Comparison of ENCODE assay signal across 8 mouse cellular contexts in the genomic region with DNA sequence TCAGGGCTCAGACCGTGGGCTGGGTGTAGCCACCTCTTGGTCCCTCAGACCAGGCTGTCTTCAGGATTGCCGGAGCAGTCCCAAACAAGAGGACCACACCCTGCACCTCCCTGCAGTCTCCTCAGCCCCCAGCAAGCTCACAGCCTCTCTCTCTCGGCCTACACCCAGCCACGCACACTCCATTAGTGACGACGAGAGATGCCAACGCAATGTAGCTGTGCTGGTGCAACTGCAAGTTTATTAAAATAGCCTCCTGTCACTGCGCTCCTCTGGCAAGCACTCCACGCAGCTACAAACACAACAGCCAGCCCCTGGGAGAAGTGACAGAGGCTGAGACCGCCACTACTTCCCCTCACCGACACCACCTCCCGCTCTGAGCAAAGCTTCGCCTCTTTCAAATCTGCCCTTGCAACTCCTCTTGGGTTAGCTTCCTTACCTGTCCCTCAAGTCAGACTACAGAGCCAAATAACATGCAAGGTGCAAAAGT. TPM values are rescaled to one million over a fixed set of nuclear protein-coding genes. Genes with fewer than 3 reads are reported as not detected.
DNase-seq lines count a peak whose midpoint lies in the region; ATAC-seq and TF ChIP-seq lines count a peak whose summit lies in the region.

No protein-coding gene starts in this region.

- H3K36me3 ChIP-seq in kidney, embryonic 14.5 days (ENCODE audit: control insufficient read depth, insufficient read depth, low read length): no peaks in the 10 kb centered on the region
- H3K36me3 ChIP-seq in G1E (replicated peaks): peaks cover 18% of the 10 kb centered on the region
- peaks cover 8% of the 10 kb centered on the region; the same call in 1 of the 2 replicates for H3K36me3 ChIP-seq in forebrain, embryonic 13.5 days (ENCODE audit: poor library complexity, severe bottlenecking)
- H3K36me3 ChIP-seq in hindbrain, postnatal 0 days (ENCODE audit: insufficient read depth, low read length): no peaks in the 10 kb centered on the region
- H3K36me3 ChIP-seq in neural tube, embryonic 13.5 days: no peaks in the 10 kb centered on the region

- H3K9me3 ChIP-seq in kidney, embryonic 14.5 days (ENCODE audit: control insufficient read depth, low read length): no peaks in the 10 kb centered on the region
- H3K9me3 ChIP-seq in G1E (replicated peaks): no peaks in the 10 kb centered on the region
- no peaks in the 10 kb centered on the region for H3K9me3 ChIP-seq in forebrain, embryonic 13.5 days (replicated peaks)
- no peaks in the 10 kb centered on the region for H3K9me3 ChIP-seq in hindbrain, postnatal 0 days (ENCODE audit: low read length)
- H3K9me3 ChIP-seq in neural tube, embryonic 13.5 days: no peaks in the 10 kb centered on the region

- H3K4me2 ChIP-seq in kidney, embryonic 14.5 days (replicated peaks; ENCODE audit: low read depth, low read length): no peak overlapping the region
- H3K4me2 ChIP-seq in forebrain, embryonic 13.5 days: peak overlapping the region; percentile 64
- H3K4me2 ChIP-seq in hindbrain, postnatal 0 days (ENCODE audit: low read depth, low read length): peak overlapping the region; percentile 50
- H3K4me2 ChIP-seq in neural tube, embryonic 13.5 days: peak overlapping the region; percentile 55

- WGBS in kidney, embryonic 14.5 days: 6% methylated on average over 13 of the region's 13 CpGs
- WGBS in forebrain, embryonic 13.5 days: 6% methylated on average over 13 of the region's 13 CpGs
- 4% methylated on average over 13 of the region's 13 CpGs for WGBS in hindbrain, postnatal 0 days
- 4% methylated on average over 13 of the region's 13 CpGs for WGBS in neural tube, embryonic 13.5 days

- peaks cover 95% of the 10 kb centered on the region for H3K27me3 ChIP-seq in kidney, embryonic 14.5 days (ENCODE audit: control insufficient read depth, insufficient read depth, low read length)
- peaks cover 55% of the 10 kb centered on the region for H3K27me3 ChIP-seq in G1E (ENCODE audit: insufficient read depth, low read length)
- H3K27me3 ChIP-seq in forebrain, embryonic 13.5 days: peaks cover 78% of the 10 kb centered on the region
- H3K27me3 ChIP-seq in hindbrain, postnatal 0 days (ENCODE audit: insufficient read depth, low read length): peaks cover 5% of the 10 kb centered on the region; the same call in 1 of the 2 replicates
- peaks cover 90% of the 10 kb centered on the region for H3K27me3 ChIP-seq in neural tube, embryonic 13.5 days

- ATAC-seq in kidney, embryonic 14.5 days (ENCODE audit: low FRiP score, low TSS enrichment): no peak
- no peak for ATAC-seq in G1E (ENCODE audit: extremely low read depth, insufficient number of reproducible peaks, low FRiP score, poor library complexity, severe bottlenecking)
- 0 out of 2 replicates have a peak, but pooled peaks have one; percentile 7 for ATAC-seq in forebrain, embryonic 13.5 days
- peak; percentile 15; the same call in 1 of the 2 replicates for ATAC-seq in hindbrain, postnatal 0 days
- ATAC-seq in neural tube, embryonic 13.5 days (ENCODE audit: low read depth): peak; percentile 33; the same call in 1 of the 2 replicates

- DNase-seq in kidney, adult 18-20 months: no peak
- no peak for DNase-seq in G1E (ENCODE audit: low spot score)
- DNase-seq in hindbrain, postnatal 0 days (ENCODE audit: low spot score): peak; percentile 29
- no peak for DNase-seq in B cell, adult 2 months
- no peak for DNase-seq in thymus, postnatal 0 days (ENCODE audit: low spot score)

- H3K4me3 ChIP-seq in kidney, embryonic 14.5 days (ENCODE audit: low read length): peak overlapping the region; percentile 1; the same call in 1 of the 2 replicates
- H3K4me3 ChIP-seq in G1E (ENCODE audit: low read depth, low read length): peak overlapping the region; percentile 38; the same call in 1 of the 2 replicates
- peak overlapping the region; percentile 20 for H3K4me3 ChIP-seq in forebrain, embryonic 13.5 days
- H3K4me3 ChIP-seq in hindbrain, postnatal 0 days (ENCODE audit: low read length): peak overlapping the region; percentile 4; the same call in 1 of the 2 replicates
- H3K4me3 ChIP-seq in neural tube, embryonic 13.5 days: peak overlapping the region; percentile 18; the same call in 1 of the 2 replicates

- no peak for TF ChIP-seq CTCF in G1E (IDR thresholded peaks at IDR 0.05; ENCODE audit: low read depth, low read length)
- TF ChIP-seq CTCF in hindbrain, postnatal 0 days (IDR thresholded peaks at IDR 0.05; ENCODE audit: low read depth): no peak

- no peak overlapping the region for H3K9ac ChIP-seq in kidney, embryonic 14.5 days (ENCODE audit: low read depth, low read length)
- H3K9ac ChIP-seq in forebrain, embryonic 13.5 days: peak overlapping the region; percentile 67
- peak overlapping the region; percentile 40 for H3K9ac ChIP-seq in hindbrain, postnatal 0 days (replicated peaks; ENCODE audit: low read length)
- H3K9ac ChIP-seq in neural tube, embryonic 13.5 days: peak overlapping the region; percentile 61

- no peak overlapping the region for H3K27ac ChIP-seq in kidney, embryonic 14.5 days (ENCODE audit: low read depth, low read length)
- H3K27ac ChIP-seq in forebrain, embryonic 13.5 days: peak overlapping the region; percentile 97
- peak overlapping the region; percentile 90 for H3K27ac ChIP-seq in hindbrain, postnatal 0 days
- peak overlapping the region; percentile 93 for H3K27ac ChIP-seq in neural tube, embryonic 13.5 days (replicated peaks)

- H3K4me1 ChIP-seq in kidney, embryonic 14.5 days (ENCODE audit: control insufficient read depth, insufficient read depth, low read length): peaks cover 15% of the 10 kb centered on the region; the same call in 1 of the 2 replicates
- peaks cover 14% of the 10 kb centered on the region for H3K4me1 ChIP-seq in G1E (ENCODE audit: insufficient read depth, low read depth, low read length)
- H3K4me1 ChIP-seq in forebrain, embryonic 13.5 days: peaks cover 93% of the 10 kb centered on the region
- peaks cover 24% of the 10 kb centered on the region for H3K4me1 ChIP-seq in hindbrain, postnatal 0 days (ENCODE audit: insufficient read depth, low read length)
- peaks cover 85% of the 10 kb centered on the region for H3K4me1 ChIP-seq in neural tube, embryonic 13.5 days (replicated peaks)

RNA-seq across cellular contexts. Expression of a gene that starts 25.0 kb away (rescaled TPM):
- 9.4 and 10.9 TPM in 2 replicates for polyA plus RNA-seq in kidney, embryonic 14.5 days (2014; fragmentation: Nextera tagmentation; extraction: Ambion mirVana)
- 30.0 and 34.0 TPM in 2 replicates for total RNA-seq in G1E (2014; fragmentation: Nextera tagmentation)
- 2.7 and 4.3 TPM in 2 replicates for total RNA-seq in G1E (2017)
- 14.3 and 16.2 TPM in 2 replicates for polyA plus RNA-seq in G1E (2012)
- polyA plus RNA-seq in forebrain, embryonic 13.5 days (2015; fragmentation: Nextera tagmentation; extraction: Ambion mirVana): 127 and 145 TPM in 2 replicates
- 90.4 and 92.5 TPM in 2 replicates for total RNA-seq in hindbrain, postnatal 0 days (2014; rRNA removed)
- 123 and 126 TPM in 2 replicates for polyA plus RNA-seq in hindbrain, postnatal 0 days (2015; fragmentation: Nextera tagmentation; extraction: Ambion mirVana)
- polyA plus RNA-seq in neural tube, embryonic 13.5 days (2015; fragmentation: Nextera tagmentation; extraction: Ambion mirVana): 28.7 and 34.4 TPM in 2 replicates
- 7.2 and 11.7 TPM in 2 replicates for polyA plus RNA-seq in thymus, postnatal 0 days (2015; fragmentation: Nextera tagmentation; extraction: Ambion mirVana)

RNA-seq across cellular contexts. Expression of a gene that starts 47.5 kb away (rescaled TPM):
- 5.9 and 6.0 TPM in 2 replicates for polyA plus RNA-seq in kidney, embryonic 14.5 days (2014; fragmentation: Nextera tagmentation; extraction: Ambion mirVana)
- total RNA-seq in G1E (2014; fragmentation: Nextera tagmentation) (7.1 and 7.7 TPM in 2 replicates), G1E (2017) (1.8 and 2.2 TPM in 2 replicates)
- polyA plus RNA-seq in G1E (2012): 1.4 and 2.1 TPM in 2 replicates
- polyA plus RNA-seq in forebrain, embryonic 13.5 days (2015; fragmentation: Nextera tagmentation; extraction: Ambion mirVana): 7.3 and 8.2 TPM in 2 replicates
- total RNA-seq in hindbrain, postnatal 0 days (2014; rRNA removed): 6.6 and 7.2 TPM in 2 replicates
- 12.3 and 12.5 TPM in 2 replicates for polyA plus RNA-seq in hindbrain, postnatal 0 days (2015; fragmentation: Nextera tagmentation; extraction: Ambion mirVana)
- 12.3 and 12.8 TPM in 2 replicates for polyA plus RNA-seq in neural tube, embryonic 13.5 days (2015; fragmentation: Nextera tagmentation; extraction: Ambion mirVana)
- polyA plus RNA-seq in thymus, postnatal 0 days (2015; fragmentation: Nextera tagmentation; extraction: Ambion mirVana): 4.0 and 4.4 TPM in 2 replicates

RNA-seq across cellular contexts. Expression of a gene that starts 52.3 kb away (rescaled TPM):
- 1.7 and 2.8 TPM in 2 replicates for polyA plus RNA-seq in kidney, embryonic 14.5 days (2014; fragmentation: Nextera tagmentation; extraction: Ambion mirVana)
- total RNA-seq in G1E (2014; fragmentation: Nextera tagmentation) (39.9 and 54.3 TPM in 2 replicates), G1E (2017) (11.0 and 11.3 TPM in 2 replicates)
- polyA plus RNA-seq in G1E (2012): 35.2 and 42.7 TPM in 2 replicates
- polyA plus RNA-seq in forebrain, embryonic 13.5 days (2015; fragmentation: Nextera tagmentation; extraction: Ambion mirVana): 3.7 and 3.8 TPM in 2 replicates
- total RNA-seq in hindbrain, postnatal 0 days (2014; rRNA removed): 1.2 TPM in 1 of 2 replicates, not detected in the other
- 1.1 and 1.7 TPM in 2 replicates for polyA plus RNA-seq in hindbrain, postnatal 0 days (2015; fragmentation: Nextera tagmentation; extraction: Ambion mirVana)
- polyA plus RNA-seq in neural tube, embryonic 13.5 days (2015; fragmentation: Nextera tagmentation; extraction: Ambion mirVana): 1.4 and 2.2 TPM in 2 replicates
- polyA plus RNA-seq in thymus, postnatal 0 days (2015; fragmentation: Nextera tagmentation; extraction: Ambion mirVana): 2.4 and 3.6 TPM in 2 replicates

RNA-seq across cellular contexts. Expression of a gene that starts 56.2 kb away (rescaled TPM):
- polyA plus RNA-seq in kidney, embryonic 14.5 days (2014; fragmentation: Nextera tagmentation; extraction: Ambion mirVana): 49.2 and 54.2 TPM in 2 replicates
- total RNA-seq in G1E (2014; fragmentation: Nextera tagmentation): 10.0 and 13.0 TPM in 2 replicates
- 20.4 and 20.9 TPM in 2 replicates for total RNA-seq in G1E (2017)
- polyA plus RNA-seq in G1E (2012): 79.7 and 93.0 TPM in 2 replicates
- polyA plus RNA-seq in forebrain, embryonic 13.5 days (2015; fragmentation: Nextera tagmentation; extraction: Ambion mirVana): 42.6 and 47.0 TPM in 2 replicates
- 33.0 and 34.1 TPM in 2 replicates for total RNA-seq in hindbrain, postnatal 0 days (2014; rRNA removed)
- 43.4 and 45.3 TPM in 2 replicates for polyA plus RNA-seq in hindbrain, postnatal 0 days (2015; fragmentation: Nextera tagmentation; extraction: Ambion mirVana)
- polyA plus RNA-seq in neural tube, embryonic 13.5 days (2015; fragmentation: Nextera tagmentation; extraction: Ambion mirVana): 35.1 and 39.8 TPM in 2 replicates
- polyA plus RNA-seq in thymus, postnatal 0 days (2015; fragmentation: Nextera tagmentation; extraction: Ambion mirVana): 56.4 and 57.4 TPM in 2 replicates

Comparison
In these comparisons a context has a peak if more than half of its experiments do, and no peak if none do; other contexts are left out.
1. ATAC-seq: peak in forebrain, embryonic 13.5 days (single experiment), hindbrain, postnatal 0 days (single experiment) and neural tube, embryonic 13.5 days (single experiment); none in kidney, embryonic 14.5 days (single experiment) and G1E (single experiment).
2. Peak in every context shown above with its lines, with median percentiles within 50 percentile points of each other: H3K4me3 ChIP-seq.